Mouse (Mus musculus) lung, postnatal 0 days (tissue): ENCODE measurements around the gene Ugcg.
A peak's percentile ranks its signal among the peaks of the same experiment; 100 is the strongest.

ENCODE experiments used
- CTCF ChIP-seq: IDR thresholded peaks from 2 replicates; pipeline ENCODE4 v1.5.1; 2016; ENCODE audit warnings: antibody characterized with exemption, mild to moderate bottlenecking
- EP300 ChIP-seq: IDR thresholded peaks from 2 replicates; pipeline ENCODE4 v1.6.1; 2016; ENCODE audit warnings: antibody characterized with exemption, mild to moderate bottlenecking, control low read depth

GRCm38 (mm10) chr4:59241096-59241495 is 52.0 kb downstream of the Ugcg start:
- peak; percentile 30 for TF ChIP-seq CTCF
- no peak for TF ChIP-seq EP300
